Mouse (Mus musculus): Measurements from ENCODE around the gene Med9. TPM values are rescaled to one million over a fixed set of nuclear protein-coding genes. Genes with fewer than 3 reads are reported as not detected.

Med9 gene
- polyA plus RNA-seq, 1 experiment from 2014 or later = 39.4 TPM

- H3K9me3 ChIP-seq (ENCODE audit: control insufficient read depth, low read length) = no peaks in the 10 kb centered on the region
- H3K27me3 ChIP-seq (ENCODE audit: control insufficient read depth, insufficient read depth, low read length) = no peaks in the 10 kb centered on the region
- H3K36me3 ChIP-seq (ENCODE audit: control insufficient read depth, insufficient read depth, low read length) = no peaks in the 10 kb centered on the region
- H3K4me3 ChIP-seq (ENCODE audit: low read depth, low read length) = no peak overlapping the region
- WGBS = 73% methylated on average over 9 of the region's 9 CpGs
- no peak overlapping the region for H3K27ac ChIP-seq (ENCODE audit: low read depth, low read length)
- H3K4me2 ChIP-seq (ENCODE audit: low read depth, low read length) = no peak overlapping the region
- H3K4me1 ChIP-seq (ENCODE audit: control insufficient read depth, insufficient read depth, low read length) = no peaks in the 10 kb centered on the region
- no peak overlapping the region for H3K9ac ChIP-seq (replicated peaks; ENCODE audit: low read depth, low read length)
- no peak for ATAC-seq (ENCODE audit: low read depth)
Observed at GRCm38 (mm10) chr11:59994318-59994717, 46.3 kb downstream of the Med9 start.

GRCm38 (mm10) chr11:60001231-60001980, 53.4 kb downstream of the Med9 start:
- Histone ChIP-seq H3K9ac (replicated peaks; ENCODE audit: low read depth, low read length) (no peak overlapping the region), H3K4me1 (ENCODE audit: control insufficient read depth, insufficient read depth, low read length) (no peaks in the 10 kb centered on the region), H3K9me3 (ENCODE audit: control insufficient read depth, low read length) (no peaks in the 10 kb centered on the region), H3K36me3 (ENCODE audit: control insufficient read depth, insufficient read depth, low read length) (no peaks in the 10 kb centered on the region), H3K4me2 (ENCODE audit: low read depth, low read length) (no peak overlapping the region), H3K27ac (ENCODE audit: low read depth, low read length) (no peak overlapping the region), H3K27me3 (ENCODE audit: control insufficient read depth, insufficient read depth, low read length) (no peaks in the 10 kb centered on the region), H3K4me3 (ENCODE audit: low read depth, low read length) (no peak overlapping the region)
- no peak for ATAC-seq (ENCODE audit: low read depth)
- WGBS = 83% methylated on average over 5 of the region's 5 CpGs

- H3K36me3 ChIP-seq (ENCODE audit: control insufficient read depth, insufficient read depth, low read length) = no peaks in the 10 kb centered on the region
- no peaks in the 10 kb centered on the region for H3K27me3 ChIP-seq (ENCODE audit: control insufficient read depth, insufficient read depth, low read length)
- H3K9ac ChIP-seq (replicated peaks; ENCODE audit: low read depth, low read length) = no peak overlapping the region
- H3K4me1 ChIP-seq (ENCODE audit: control insufficient read depth, insufficient read depth, low read length) = no peaks in the 10 kb centered on the region; the same call in 1 of the 2 replicates
- no peak for ATAC-seq (ENCODE audit: low read depth)
- no peak overlapping the region for H3K4me3 ChIP-seq (ENCODE audit: low read depth, low read length)
- H3K27ac ChIP-seq (ENCODE audit: low read depth, low read length) = no peak overlapping the region
- H3K4me2 ChIP-seq (ENCODE audit: low read depth, low read length) = no peak overlapping the region
- 93% methylated on average over 7 of the region's 8 CpGs for WGBS
- H3K9me3 ChIP-seq (ENCODE audit: control insufficient read depth, low read length) = no peaks in the 10 kb centered on the region
Observed at GRCm38 (mm10) chr11:60003811-60004210, 55.8 kb downstream of the Med9 start.

GRCm38 (mm10) chr11:60004716-60005115, 56.7 kb downstream of the Med9 start:
- Histone ChIP-seq H3K4me3 (ENCODE audit: low read depth, low read length) (no peak overlapping the region), H3K9ac (replicated peaks; ENCODE audit: low read depth, low read length) (no peak overlapping the region), H3K9me3 (ENCODE audit: control insufficient read depth, low read length) (no peaks in the 10 kb centered on the region), H3K27me3 (ENCODE audit: control insufficient read depth, insufficient read depth, low read length) (no peaks in the 10 kb centered on the region), H3K27ac (ENCODE audit: low read depth, low read length) (no peak overlapping the region), H3K36me3 (ENCODE audit: control insufficient read depth, insufficient read depth, low read length) (no peaks in the 10 kb centered on the region), H3K4me2 (ENCODE audit: low read depth, low read length) (no peak overlapping the region), H3K4me1 (ENCODE audit: control insufficient read depth, insufficient read depth, low read length) (peaks cover 2% of the 10 kb centered on the region; the same call in 1 of the 2 replicates)
- WGBS = 75% methylated on average over 6 of the region's 6 CpGs
- ATAC-seq (ENCODE audit: low read depth) = no peak

GRCm38 (mm10) chr11:60005866-60006265, 57.9 kb downstream of the Med9 start:
- peaks cover 3% of the 10 kb centered on the region; the same call in 1 of the 2 replicates for H3K4me1 ChIP-seq (ENCODE audit: control insufficient read depth, insufficient read depth, low read length)
- H3K9ac ChIP-seq (replicated peaks; ENCODE audit: low read depth, low read length) = no peak overlapping the region
- no peaks in the 10 kb centered on the region for H3K36me3 ChIP-seq (ENCODE audit: control insufficient read depth, insufficient read depth, low read length)
- no peaks in the 10 kb centered on the region for H3K27me3 ChIP-seq (ENCODE audit: control insufficient read depth, insufficient read depth, low read length)
- ATAC-seq (ENCODE audit: low read depth) = no peak
- H3K4me3 ChIP-seq (ENCODE audit: low read depth, low read length) = no peak overlapping the region
- 81% methylated on average over 3 of the region's 3 CpGs for WGBS
- H3K27ac ChIP-seq (ENCODE audit: low read depth, low read length) = no peak overlapping the region
- no peaks in the 10 kb centered on the region for H3K9me3 ChIP-seq (ENCODE audit: control insufficient read depth, low read length)
- no peak overlapping the region for H3K4me2 ChIP-seq (ENCODE audit: low read depth, low read length)

GRCm38 (mm10) chr11:60009451-60009850, 61.4 kb downstream of the Med9 start:
- ATAC-seq (ENCODE audit: low read depth) = no peak
- no peak overlapping the region for H3K4me2 ChIP-seq (ENCODE audit: low read depth, low read length)
- no peaks in the 10 kb centered on the region for H3K36me3 ChIP-seq (ENCODE audit: control insufficient read depth, insufficient read depth, low read length)
- 42% methylated on average over 3 of the region's 3 CpGs for WGBS
- peaks cover 3% of the 10 kb centered on the region; the same call in 1 of the 2 replicates for H3K4me1 ChIP-seq (ENCODE audit: control insufficient read depth, insufficient read depth, low read length)
- H3K4me3 ChIP-seq (ENCODE audit: low read depth, low read length) = no peak overlapping the region
- no peaks in the 10 kb centered on the region for H3K27me3 ChIP-seq (ENCODE audit: control insufficient read depth, insufficient read depth, low read length)
- no peak overlapping the region for H3K27ac ChIP-seq (ENCODE audit: low read depth, low read length)
- no peaks in the 10 kb centered on the region for H3K9me3 ChIP-seq (ENCODE audit: control insufficient read depth, low read length)
- no peak overlapping the region for H3K9ac ChIP-seq (replicated peaks; ENCODE audit: low read depth, low read length)

- Histone ChIP-seq H3K27me3 (ENCODE audit: control insufficient read depth, insufficient read depth, low read length) (no peaks in the 10 kb centered on the region), H3K4me3 (ENCODE audit: low read depth, low read length) (no peak overlapping the region), H3K4me2 (ENCODE audit: low read depth, low read length) (no peak overlapping the region), H3K27ac (ENCODE audit: low read depth, low read length) (no peak overlapping the region), H3K9ac (replicated peaks; ENCODE audit: low read depth, low read length) (no peak overlapping the region), H3K9me3 (ENCODE audit: control insufficient read depth, low read length) (no peaks in the 10 kb centered on the region), H3K36me3 (ENCODE audit: control insufficient read depth, insufficient read depth, low read length) (no peaks in the 10 kb centered on the region), H3K4me1 (ENCODE audit: control insufficient read depth, insufficient read depth, low read length) (peaks cover 3% of the 10 kb centered on the region; the same call in 1 of the 2 replicates)
- WGBS = 84% methylated on average over 3 of the region's 3 CpGs
- ATAC-seq (ENCODE audit: low read depth) = no peak
Observed at GRCm38 (mm10) chr11:60011516-60011915, 63.5 kb downstream of the Med9 start.

Other genes with a start within 250 kb of the Med9 start
- 3.6 and 4.4 TPM in 2 replicates for gene Pld6, start 160.6 kb upstream of the Med9 start, polyA plus RNA-seq (2014; fragmentation: Nextera tagmentation; extraction: Ambion mirVana)
- 39.3 and 41.6 TPM in 2 replicates for gene Flcn, start 138.2 kb upstream of the Med9 start, polyA plus RNA-seq (2014; fragmentation: Nextera tagmentation; extraction: Ambion mirVana)
- 69.6 and 80.7 TPM in 2 replicates for gene Nt5m, start 108.8 kb upstream of the Med9 start, polyA plus RNA-seq (2014; fragmentation: Nextera tagmentation; extraction: Ambion mirVana)
- gene Cops3, start 108.4 kb upstream of the Med9 start, polyA plus RNA-seq (2014; fragmentation: Nextera tagmentation; extraction: Ambion mirVana) = 211 and 212 TPM in 2 replicates
- 0.66 and 1.4 TPM in 2 replicates for gene Rasd1, start 16.7 kb downstream of the Med9 start, polyA plus RNA-seq (2014; fragmentation: Nextera tagmentation; extraction: Ambion mirVana)
- gene Pemt, start 98.3 kb downstream of the Med9 start, polyA plus RNA-seq (2014; fragmentation: Nextera tagmentation; extraction: Ambion mirVana) = 9.0 and 9.3 TPM in 2 replicates
- gene Rai1, start 156.8 kb downstream of the Med9 start, polyA plus RNA-seq (2014; fragmentation: Nextera tagmentation; extraction: Ambion mirVana) = 34.1 and 35.7 TPM in 2 replicates

Data from neural tube, embryonic 14.5 days (tissue).